Mouse (Mus musculus) fibroblast of lung, adult 2 months (primary cell): Measurements from ENCODE around the gene Gstz1.
"Not testable (repeated sequence)": the region's sequence is repeated elsewhere in the genome, so short reads cannot be mapped to it uniquely, and the experiment has no call there.

ENCODE experiments used
- DNase-seq: peaks from one replicate; pipeline ENCODE4 v3.0.0-alpha.2; 2011; ENCODE audit warnings: low read depth

Gstz1 gene

DNA sequence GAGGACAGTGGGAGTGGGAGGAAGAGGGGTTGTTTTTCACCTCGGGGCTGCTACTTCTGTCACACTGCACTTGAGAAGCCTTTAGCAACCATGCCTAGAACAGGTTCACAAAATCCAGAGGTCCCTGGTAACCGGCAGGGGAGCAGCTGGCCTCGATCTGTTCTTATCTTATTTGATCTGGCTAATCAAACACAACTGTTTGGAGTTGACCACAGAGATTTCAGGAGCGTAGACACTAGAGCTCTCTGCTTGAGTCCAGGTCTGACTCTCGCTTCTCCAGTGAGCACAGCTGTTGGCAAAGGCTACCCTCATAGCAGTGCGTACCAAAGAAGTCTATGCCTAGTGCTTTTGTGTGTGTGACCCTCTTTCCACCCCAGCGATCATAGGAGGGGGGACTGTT is 11.1 kb downstream of the Gstz1 start:
- no peak for DNase-seq

DNA sequence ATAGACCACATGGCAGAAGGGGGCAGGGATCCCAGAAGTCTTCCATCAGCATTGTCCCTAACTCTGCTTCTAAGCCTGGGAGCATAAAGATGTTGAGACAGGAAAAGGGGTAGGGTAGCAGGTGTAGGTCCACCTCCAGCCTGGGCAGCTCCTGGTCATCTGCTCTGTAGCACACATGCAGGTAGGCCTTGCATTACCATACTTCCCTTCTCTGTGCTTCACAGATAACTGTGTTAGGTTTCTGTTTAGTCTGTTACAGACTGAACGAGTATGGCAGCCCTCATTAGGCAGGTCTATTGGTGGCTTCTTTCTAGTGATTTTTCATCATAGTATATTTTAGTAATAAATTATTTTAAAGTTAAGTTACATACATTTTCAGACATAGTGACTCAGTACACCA is 13.3 kb downstream of the Gstz1 start:
- DNase-seq, result no peak

DNA sequence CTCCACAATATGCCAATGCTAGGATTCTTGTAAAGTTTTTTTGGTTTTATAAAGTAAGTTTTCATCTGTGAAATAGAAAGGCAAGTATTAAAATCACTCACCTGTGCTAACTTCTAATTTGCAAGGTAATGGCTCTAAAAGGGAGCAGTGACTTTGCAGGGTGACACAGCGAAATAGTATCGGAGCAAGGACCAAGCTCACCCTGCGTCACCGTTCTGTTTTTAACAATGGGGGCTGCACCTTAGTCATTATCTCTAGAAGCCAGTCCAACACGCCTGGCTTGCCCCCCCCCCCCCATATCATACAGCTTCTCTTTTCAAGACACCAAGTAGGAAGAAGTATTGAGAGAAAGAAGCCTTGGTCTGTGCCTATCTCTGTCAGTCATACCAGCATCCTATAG is 13.8 kb downstream of the Gstz1 start:
- no peak for DNase-seq

DNA sequence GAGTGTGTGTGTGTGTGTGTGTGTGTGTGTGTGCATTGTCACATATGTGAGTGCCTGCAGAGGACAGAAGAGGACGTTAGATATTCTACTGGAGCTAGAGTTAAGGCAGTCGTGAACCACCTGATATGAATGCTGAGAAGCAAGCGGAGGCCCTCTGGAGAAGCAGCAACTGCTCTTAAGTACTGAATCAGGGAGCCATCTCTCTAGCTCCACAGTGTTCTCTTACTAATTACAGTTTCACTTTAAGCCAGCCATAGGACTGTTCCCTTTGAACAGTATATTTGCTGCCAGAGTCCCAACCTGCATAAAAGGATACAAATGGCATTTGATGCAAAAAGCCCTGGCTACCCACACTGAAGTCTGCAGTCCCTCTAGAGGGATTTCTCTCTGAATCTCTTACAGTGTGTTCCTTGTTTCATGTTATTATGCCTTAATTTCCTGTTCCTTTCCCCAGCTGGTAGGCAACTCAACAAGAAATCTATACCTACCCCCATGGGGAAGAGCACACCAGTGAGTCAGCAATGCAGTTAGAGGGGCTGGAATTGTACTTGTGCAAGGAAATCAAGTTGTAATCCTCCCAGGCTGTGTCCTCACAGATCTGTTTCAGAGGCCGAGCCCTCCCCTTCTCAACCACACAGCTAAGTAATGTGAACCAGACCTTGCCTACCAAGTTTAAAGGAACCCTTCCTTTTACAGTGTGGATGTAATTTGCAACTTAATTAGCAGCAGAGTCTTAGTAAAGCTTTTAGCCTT is 28.4 kb downstream of the Gstz1 start:
- no peak for DNase-seq

DNA sequence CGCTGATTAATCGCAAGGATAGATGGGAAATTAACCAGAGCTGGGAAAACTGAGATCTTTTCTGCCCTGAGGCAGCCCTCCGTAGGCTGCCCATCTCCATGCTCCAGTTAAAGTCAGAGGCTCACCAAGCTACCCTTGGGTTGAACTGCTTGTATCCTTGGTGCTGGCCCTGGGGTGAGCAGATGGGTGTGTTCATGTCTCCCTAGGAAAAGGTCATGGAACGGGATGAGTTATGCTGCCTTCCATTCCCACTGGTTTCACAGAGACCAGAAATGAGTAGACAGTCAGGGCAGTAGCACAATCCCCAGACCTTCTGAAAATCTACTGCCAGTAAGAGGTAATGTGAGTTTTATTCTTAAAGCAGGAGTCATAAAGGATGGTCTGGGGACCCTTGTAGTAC is 30.7 kb downstream of the Gstz1 start:
- DNase-seq, result no peak

DNA sequence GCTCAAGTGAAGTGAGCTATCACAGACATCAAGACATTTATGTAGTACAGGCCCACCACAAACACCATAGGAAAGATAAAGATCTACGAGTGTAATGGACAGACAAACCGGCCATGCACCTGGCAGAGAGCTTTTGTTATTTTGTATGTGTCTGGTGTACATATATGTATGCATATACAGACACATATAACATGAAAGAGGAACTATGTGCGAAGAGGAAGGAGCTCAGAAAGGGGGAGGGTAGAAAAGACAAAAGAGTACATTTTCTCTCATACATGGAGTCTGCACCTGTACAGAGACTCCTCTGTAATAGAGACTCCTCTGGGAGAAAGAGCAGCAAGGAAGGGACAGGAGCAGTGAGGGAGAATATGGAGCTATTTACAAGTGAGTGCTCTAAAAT is 46.0 kb downstream of the Gstz1 start:
- no peak for DNase-seq

DNA sequence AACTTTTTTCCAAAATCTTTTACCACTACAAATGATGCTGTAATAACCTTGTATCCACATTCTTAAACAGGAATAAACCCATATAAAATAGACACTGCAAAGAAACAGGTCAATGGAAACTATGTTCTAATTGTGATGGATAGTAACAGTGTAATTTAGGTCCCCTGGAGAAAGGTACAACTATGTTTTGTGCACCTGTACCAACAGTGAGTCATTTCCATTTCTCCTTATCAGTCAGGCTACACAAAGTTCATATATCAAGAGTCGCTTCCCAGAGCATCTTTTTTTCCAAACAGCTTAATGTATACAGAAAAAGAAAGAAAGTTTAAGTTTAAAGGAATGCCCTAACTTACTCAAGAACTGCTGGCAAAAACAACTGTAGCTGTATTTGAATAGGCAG is 48.1 kb downstream of the Gstz1 start:
- no peak for DNase-seq

DNA sequence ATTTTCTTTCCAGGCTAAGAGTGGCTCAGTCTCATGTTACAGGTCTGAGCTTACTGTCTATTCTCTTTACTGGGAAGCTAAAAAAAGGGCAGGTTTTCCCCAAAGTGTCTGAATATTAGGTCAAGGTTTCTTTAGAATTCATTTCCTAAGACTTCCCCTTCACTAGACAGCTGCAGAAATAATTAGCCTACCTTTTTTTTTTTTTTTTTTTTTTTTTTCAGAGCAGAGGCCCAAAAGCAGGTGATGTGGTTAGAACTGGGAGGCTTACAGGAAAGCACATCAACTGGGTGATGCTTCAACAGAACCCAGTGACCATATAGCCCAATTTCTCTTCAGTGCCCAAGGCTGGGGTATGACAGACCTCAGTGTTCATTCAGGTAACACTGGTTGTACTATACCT is 49.3 kb downstream of the Gstz1 start:
- DNase-seq, result no peak

DNA sequence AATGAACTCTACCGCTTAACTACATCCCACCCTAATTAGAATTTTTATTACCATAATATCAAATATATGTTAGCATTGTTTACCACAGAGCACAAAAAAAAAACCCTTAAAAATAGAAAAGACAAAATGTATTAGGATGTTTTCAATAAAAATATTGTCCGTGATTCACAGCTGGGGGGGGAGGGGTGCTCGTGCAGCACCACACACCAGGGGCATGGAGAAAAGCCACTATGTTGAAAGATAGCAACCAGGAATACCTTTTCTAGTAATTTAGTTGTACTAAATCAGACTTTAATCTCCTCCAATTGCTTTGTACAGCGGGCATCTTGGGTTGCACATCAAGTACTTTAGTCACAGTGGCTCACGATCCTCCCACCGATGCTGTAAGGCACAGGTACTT is 51.8 kb downstream of the Gstz1 start:
- DNase-seq, result no peak

DNA sequence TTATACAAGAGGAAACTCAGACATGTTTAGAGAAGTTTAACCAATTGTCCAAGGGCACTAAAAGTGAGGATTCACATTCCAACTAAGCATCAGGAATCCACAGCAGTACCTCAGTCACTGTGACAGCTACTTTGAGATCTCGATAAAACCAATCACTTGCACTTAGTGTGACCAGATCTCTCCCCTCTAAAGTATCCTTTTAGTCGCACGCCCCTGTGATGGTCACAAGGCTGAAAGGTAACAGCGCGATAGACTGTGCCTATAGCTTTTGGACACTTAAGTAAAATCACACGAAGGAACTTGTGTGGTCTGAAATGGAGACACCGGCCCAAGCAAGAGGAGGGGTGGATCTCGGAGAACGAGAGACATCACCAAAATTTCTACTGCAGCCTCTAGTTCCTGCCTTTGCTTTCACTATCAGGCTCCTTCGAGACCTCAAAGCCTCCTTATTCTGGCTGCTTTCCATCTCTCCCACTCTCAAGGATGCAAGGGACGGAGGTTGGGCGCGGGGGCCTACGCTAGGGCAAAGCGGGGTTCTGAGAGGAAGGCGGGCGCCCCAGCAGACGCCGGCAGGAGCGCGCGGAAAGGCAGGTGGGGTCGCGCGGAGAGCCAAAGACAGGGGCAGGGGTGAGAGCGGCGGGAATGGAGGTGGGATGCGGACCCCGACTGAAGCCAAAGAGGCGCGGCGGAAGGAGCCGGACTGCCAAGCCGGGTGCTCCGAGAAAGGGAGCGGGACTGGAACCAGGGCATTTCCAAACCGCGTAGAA is 52.4 kb downstream of the Gstz1 start, which contains the start of gene Samd15:
Gene Samd15 (plus strand): TSS at position 518 of the 767 bp plus-strand sequence.
- DNase-seq, result no peak

DNA sequence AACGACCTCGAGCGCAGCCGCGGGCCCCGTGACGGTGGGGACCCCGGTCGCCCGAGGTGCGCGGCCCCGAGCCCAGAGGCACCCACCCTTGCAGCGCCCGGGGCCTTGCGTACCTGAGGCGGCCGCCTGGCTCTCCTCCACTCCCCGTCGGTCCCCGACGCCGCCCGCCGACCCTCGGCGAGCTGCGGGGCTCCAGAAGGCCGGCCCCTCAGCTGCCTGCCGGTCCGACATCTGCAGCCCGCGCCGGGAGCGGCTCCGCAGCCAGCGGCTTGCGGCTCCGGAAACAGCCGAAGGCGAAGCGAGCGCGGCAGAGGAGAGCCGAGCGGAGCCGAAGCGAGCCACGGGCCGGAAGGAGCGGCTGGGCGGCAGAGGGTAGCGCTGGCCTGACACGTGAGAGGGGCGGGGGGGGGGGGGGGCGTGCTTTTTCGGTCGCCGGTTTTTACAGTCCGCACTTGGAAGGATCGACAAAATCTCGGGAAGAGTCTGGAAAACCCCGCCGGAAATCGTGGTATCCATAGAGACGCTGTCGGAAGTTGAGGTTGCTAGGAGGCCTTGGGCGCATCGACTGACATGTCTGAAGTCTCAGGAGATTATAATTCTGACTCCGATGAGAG is 53.1 kb downstream of the Gstz1 start, which contains the start of gene Tmed8:
Gene Tmed8 (minus strand): TSS at position 482 of the 614 bp plus-strand sequence.
- DNase-seq, result peak; percentile 63

DNA sequence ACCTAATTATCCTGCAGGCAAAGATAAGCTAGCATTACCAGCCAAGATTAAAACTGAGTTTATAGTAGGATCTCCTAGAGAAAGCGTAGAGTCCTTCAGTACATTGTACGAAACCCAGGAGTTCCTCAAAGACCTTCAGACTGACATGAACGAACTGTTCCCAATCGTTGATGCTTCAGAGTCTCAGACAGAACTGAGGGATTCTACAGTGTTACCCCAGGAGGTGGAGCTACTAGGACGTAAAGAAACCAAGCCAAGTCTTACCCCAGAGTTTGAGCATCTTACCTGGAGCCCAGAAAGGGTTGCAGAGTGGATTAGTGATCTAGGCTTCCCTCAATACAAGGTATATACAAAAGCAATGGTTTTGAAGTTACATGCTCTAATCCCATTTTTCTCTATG is 54.7 kb downstream of the Gstz1 start:
- no peak for DNase-seq

DNA sequence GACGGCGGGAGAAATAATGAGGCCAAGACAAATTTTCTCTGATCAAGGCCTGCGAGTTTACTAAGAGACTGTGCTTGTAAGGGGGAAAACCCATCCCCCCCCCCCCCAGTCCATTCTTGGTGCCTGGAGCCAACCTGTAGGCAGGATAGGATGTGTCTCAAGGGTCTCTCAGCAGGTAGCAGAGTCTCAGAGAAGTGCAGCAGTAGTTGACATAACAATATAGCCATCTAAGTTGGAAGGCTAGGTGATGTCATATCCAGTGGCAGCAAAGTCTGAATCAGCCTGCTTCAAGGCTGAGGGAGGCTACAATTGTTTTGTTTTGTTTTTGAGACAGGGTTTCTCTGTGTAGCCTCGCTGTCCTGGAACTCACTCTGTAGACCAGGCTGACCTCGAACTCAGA is 58.8 kb downstream of the Gstz1 start:
- DNase-seq, result not testable (repeated sequence)

DNA sequence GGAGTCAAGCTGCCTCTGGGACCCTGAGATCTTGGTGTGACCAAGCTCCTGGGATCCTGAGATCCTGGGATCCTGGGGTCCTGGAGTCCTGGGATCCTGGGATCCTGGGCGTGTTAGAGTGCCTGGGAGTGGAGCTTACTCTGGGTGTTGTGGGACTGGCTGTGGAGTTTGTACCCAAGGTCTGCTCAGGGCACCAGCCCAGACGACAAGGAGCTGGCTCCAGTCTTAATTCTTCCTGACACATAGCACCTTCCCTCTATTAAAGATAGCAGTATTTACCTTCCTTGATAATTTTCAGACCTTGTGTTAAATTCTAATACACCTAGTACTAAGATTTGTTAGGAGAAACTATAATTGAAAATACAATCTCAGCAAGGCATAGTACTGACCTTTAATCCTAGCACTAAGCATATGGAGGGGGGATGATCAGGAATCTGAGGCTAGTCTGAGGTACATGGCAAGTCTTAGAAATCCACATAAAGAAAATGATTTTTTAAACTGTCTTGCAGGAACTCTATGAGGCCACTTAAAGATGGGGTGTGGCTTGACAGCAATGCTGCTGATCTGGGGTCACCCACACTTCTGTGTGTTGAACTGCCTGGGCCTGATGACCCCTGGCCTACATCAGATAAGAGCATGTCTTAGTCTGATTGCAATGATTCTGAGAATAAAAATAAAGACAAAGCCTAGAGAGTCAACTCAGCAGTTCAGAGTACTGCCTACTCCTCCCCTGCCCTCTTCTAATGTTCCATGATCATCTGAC is 66.1 kb downstream of the Gstz1 start:
- no peak for DNase-seq
